Mouse (Mus musculus): ENCODE measurements at regions not wholly inside any gene's neighbourhood (a gene's known extent, or its start where the extent isn't known, plus 50 kb on each side); places are given as distances from the start of the nearest gene placed in this dataset.

DNA sequence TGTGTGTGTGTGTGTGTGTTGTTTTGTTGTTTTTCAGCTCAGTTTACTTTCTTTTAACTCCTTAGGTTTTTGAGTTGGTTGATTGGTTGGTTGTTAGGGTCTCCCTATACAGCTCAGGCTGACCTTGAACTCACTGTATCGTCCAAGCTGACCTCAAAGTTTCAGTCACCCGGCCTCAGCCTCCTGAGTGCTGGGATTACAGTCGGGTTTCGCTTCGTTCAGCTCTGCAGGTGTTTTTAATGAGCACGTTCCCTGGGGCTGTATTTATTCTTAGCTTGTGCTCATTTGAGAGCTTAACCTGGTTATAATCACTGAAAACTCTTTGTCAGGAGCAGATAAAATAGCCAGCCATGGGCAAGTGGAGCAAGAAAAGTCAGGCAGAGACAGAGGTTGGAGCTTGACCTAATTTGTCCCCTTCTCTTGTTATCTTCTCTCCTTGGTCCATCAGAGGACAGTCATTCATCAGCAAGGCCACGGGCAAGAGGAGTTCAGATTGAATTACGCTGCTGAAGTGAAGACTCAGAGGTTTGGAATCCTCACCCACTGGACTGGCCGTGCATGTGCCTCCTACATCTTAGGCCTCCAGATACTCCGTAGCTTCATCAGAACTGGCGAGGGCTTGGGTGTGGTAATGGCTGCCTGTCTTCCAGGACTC, 120.5 kb upstream of the Jarid2 start:
- 59% methylated on average over 11 of the region's 11 CpGs for WGBS
- Histone ChIP-seq H3K4me1 (peaks cover 8% of the 10 kb centered on the region), H3K36me3 (replicated peaks) (no peaks in the 10 kb centered on the region), H3K9me3 (no peaks in the 10 kb centered on the region), H3K4me3 (no peak overlapping the region), H3K27ac (no peak overlapping the region), H3K27me3 (ENCODE audit: poor library complexity, severe bottlenecking) (peaks cover 2% of the 10 kb centered on the region)
- no peak for DNase-seq (ENCODE audit: extremely low spot score, low spot score)

DNA sequence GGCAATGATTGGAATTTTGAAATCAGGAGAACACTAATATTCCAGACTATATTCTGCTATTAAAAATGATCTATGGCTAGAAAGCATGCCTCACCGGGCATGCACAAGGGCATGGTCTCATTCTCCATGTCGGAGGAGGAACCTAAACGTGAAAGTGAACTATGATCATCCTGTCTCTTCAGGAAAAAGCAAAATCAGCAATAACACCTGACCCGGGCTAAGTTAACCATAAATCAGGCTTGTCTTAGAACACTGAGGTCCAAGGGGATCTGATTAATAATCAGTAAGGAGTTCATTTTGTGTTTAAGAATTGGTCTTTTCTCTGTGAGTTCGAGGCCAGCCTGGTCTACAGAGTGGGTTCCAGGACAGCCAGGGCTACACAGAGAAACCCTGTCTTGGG, 119.7 kb upstream of the Jarid2 start:
- Histone ChIP-seq H3K36me3 (replicated peaks) (no peaks in the 10 kb centered on the region), H3K9me3 (no peaks in the 10 kb centered on the region), H3K4me1 (peaks cover 8% of the 10 kb centered on the region), H3K27ac (no peak overlapping the region), H3K27me3 (ENCODE audit: poor library complexity, severe bottlenecking) (no peaks in the 10 kb centered on the region), H3K4me3 (no peak overlapping the region)
- WGBS: 94% methylated on average over 5 of the region's 5 CpGs
- no peak for DNase-seq (ENCODE audit: extremely low spot score, low spot score)

DNA sequence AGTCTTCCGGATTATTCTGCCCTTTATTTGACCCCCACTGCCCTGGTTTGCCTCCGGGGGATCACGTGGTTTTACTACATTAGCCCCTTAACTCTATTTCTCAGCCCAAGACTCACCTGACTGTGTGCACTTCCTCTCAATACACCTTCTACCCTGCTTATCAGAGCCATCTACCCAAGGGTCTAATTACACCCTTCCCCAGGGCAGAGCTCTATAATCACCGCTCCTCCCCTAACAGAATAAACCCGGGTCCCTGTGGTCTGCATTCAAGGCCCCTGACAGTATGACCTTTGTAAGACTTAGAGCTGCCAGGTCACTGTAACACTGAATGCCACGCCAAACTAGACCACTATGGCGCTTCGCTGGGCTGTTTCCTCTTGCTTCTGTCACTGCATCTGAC, 113.6 kb upstream of the Jarid2 start:
- Histone ChIP-seq H3K4me3 (no peak overlapping the region), H3K9me3 (no peaks in the 10 kb centered on the region), H3K27ac (no peak overlapping the region), H3K4me1 (no peaks in the 10 kb centered on the region), H3K36me3 (replicated peaks) (no peaks in the 10 kb centered on the region), H3K27me3 (ENCODE audit: poor library complexity, severe bottlenecking) (no peaks in the 10 kb centered on the region)
- DNase-seq (ENCODE audit: extremely low spot score, low spot score): no peak
- WGBS: 75% methylated on average over 8 of the region's 8 CpGs

DNA sequence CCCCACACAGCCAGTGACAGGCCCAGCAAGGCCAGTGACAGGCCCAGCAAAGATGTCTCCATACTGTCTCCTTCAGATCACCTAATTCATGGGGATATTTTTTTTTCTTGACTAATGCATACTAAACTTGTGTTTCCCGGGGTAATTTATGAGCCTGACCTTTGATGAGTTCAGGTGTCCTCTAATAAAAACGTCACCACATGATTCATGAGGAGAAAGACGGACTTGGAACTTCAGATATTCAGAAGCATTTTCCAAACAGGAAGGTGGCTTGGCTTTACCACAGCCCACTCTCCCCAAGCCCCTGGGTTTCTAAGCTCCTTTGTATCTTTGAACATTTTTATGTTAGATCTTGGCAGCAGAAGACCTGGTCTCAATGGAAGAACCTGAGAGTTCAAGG, 110.9 kb upstream of the Jarid2 start:
- Histone ChIP-seq H3K4me1 (peaks cover 11% of the 10 kb centered on the region), H3K27me3 (ENCODE audit: poor library complexity, severe bottlenecking) (peaks cover 2% of the 10 kb centered on the region), H3K9me3 (no peaks in the 10 kb centered on the region), H3K27ac (no peak overlapping the region), H3K36me3 (replicated peaks) (no peaks in the 10 kb centered on the region), H3K4me3 (no peak overlapping the region)
- no peak for DNase-seq (ENCODE audit: extremely low spot score, low spot score)
- 89% methylated on average over 3 of the region's 3 CpGs for WGBS

DNA sequence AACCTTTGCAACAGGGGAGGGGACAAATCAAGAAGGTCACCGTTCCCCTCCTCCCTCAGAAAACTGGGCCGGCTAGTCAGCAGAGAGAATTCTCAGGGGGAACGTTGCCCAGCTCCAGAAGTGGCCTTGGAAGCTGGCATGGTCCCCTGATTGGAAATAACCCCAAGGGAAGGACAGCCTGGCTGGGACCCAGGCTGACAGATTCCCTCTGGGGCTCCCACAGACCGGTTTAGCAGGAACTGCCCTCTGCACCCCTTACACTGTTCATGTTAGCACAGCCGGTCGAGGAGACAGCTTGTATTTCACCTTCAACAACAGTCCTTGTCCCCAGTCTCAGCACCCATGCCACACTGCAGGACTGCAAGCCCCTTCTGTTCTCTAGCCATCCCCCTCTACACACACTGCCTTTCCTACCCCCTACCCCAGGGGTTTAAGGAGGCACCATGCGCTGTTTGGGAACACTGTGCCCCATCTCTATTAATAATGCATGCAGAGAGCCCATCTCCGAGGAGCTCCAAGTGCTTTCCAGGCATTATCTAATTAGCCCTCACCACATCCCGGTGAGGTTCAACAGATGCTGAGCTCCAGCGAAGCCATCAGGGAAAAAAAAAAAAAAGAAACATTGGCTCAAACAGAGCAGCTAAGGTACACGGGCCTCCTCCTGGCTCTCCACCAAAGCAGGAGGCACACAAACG, 106.5 kb upstream of the Jarid2 start:
- DNase-seq (ENCODE audit: extremely low spot score, low spot score): no peak
- peak overlapping the region; percentile 8; the same call in 1 of the 2 replicates for H3K27ac ChIP-seq
- H3K27me3 ChIP-seq (ENCODE audit: poor library complexity, severe bottlenecking): peaks cover 11% of the 10 kb centered on the region
- no peak overlapping the region for H3K4me3 ChIP-seq
- no peaks in the 10 kb centered on the region for H3K36me3 ChIP-seq (replicated peaks)
- peaks cover 26% of the 10 kb centered on the region for H3K4me1 ChIP-seq
- no peaks in the 10 kb centered on the region for H3K9me3 ChIP-seq
- WGBS: 48% methylated on average over 12 of the region's 12 CpGs

DNA sequence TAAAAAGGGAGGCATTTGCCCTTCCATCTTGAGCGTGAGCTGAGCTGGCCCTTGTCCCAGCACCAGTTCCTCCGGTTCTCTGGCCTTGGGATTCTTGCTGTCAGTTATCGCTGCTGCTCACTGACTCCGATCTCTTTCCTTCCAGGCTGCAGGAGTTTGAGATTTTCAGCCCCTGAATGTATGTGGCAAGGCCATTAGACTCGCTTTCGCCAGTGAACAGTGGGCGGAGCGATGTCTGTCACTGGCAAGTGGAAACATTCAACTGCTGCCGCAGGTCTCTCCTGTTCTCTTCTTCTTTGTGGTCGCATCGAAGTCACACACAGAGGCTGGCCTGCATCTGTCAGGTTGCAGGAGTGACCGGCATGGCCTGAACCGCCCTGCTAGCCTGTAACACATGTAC, 104.6 kb upstream of the Jarid2 start:
- WGBS: 64% methylated on average over 13 of the region's 13 CpGs
- Histone ChIP-seq H3K27ac (peak overlapping the region; percentile 12), H3K27me3 (ENCODE audit: poor library complexity, severe bottlenecking) (peaks cover 11% of the 10 kb centered on the region), H3K4me3 (no peak overlapping the region), H3K36me3 (replicated peaks) (no peaks in the 10 kb centered on the region), H3K4me1 (peaks cover 28% of the 10 kb centered on the region), H3K9me3 (no peaks in the 10 kb centered on the region)
- no peak for DNase-seq (ENCODE audit: extremely low spot score, low spot score)

DNA sequence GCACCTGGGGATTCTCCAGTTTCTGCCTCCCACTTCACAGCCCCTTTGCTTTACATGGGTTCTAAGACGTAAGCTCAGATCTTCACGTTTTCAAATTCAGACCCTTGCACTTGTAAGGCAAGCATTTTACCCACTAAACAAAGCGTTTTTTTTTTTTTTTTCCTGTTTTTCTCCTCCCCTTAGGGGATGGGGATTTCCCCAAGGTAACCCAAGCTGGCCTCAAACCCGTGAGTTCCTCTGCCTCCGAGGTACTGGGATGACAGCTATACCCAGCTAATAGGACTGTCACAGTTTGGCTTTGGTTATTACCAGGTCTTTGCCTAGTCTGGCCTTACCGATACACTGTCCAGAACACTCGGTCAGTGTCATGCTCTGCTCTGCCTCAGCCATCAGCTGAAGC, 103.5 kb upstream of the Jarid2 start:
- H3K27ac ChIP-seq: no peak overlapping the region
- H3K4me3 ChIP-seq: no peak overlapping the region
- H3K9me3 ChIP-seq: no peaks in the 10 kb centered on the region
- peaks cover 15% of the 10 kb centered on the region for H3K27me3 ChIP-seq (ENCODE audit: poor library complexity, severe bottlenecking)
- peaks cover 33% of the 10 kb centered on the region for H3K4me1 ChIP-seq
- no peak for DNase-seq (ENCODE audit: extremely low spot score, low spot score)
- WGBS: 77% methylated on average over 7 of the region's 7 CpGs
- no peaks in the 10 kb centered on the region for H3K36me3 ChIP-seq (replicated peaks)

DNA sequence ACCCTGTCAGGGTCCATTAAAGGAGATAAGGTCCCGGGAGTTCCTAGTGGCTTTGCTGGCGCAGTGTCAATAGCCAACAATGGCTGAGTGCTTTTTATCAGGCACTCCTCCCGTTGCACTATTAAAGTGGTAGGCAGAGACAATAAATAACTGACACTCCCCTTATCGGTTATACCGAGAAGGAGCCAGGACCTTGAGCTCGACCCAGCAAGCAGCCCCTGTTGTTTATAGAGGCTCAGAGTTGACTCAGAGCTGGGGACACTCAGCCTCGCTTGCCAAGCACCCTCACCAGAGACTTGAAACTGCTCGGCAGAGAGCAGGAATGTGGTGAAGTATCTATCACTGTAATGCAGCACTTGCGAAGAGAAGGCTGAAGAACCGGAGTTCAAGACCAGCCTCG, 102.5 kb upstream of the Jarid2 start:
- 66% methylated on average over 11 of the region's 11 CpGs for WGBS
- DNase-seq (ENCODE audit: extremely low spot score, low spot score): no peak
- Histone ChIP-seq H3K4me3 (no peak overlapping the region), H3K4me1 (peaks cover 33% of the 10 kb centered on the region), H3K9me3 (no peaks in the 10 kb centered on the region), H3K27me3 (ENCODE audit: poor library complexity, severe bottlenecking) (peaks cover 15% of the 10 kb centered on the region), H3K36me3 (replicated peaks) (no peaks in the 10 kb centered on the region), H3K27ac (0 out of 2 replicates have a peak overlapping the region, but pooled peaks have one; percentile 11)

DNA sequence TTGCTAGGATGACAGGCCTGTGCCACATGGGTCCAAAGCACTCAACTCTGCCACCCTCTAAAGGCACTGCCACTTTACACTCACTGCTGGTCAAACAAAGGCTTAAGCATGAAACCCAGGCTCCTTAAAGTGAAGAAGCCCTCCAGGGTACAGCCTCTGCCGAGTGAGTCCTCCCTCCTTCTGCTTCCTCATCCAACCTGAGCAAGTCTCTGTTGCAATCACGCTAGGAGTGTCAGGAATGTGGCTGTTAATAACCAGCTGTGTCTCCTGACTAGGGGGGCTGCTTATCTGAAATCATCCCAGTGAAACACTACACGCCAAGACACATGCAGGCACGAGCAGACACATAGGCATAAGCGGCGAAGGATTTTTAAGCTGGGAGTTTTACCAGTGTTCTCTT, 99.2 kb upstream of the Jarid2 start:
- Histone ChIP-seq H3K27ac (peak overlapping the region; percentile 63), H3K9me3 (peaks cover 6% of the 10 kb centered on the region; the same call in 1 of the 2 replicates), H3K27me3 (ENCODE audit: poor library complexity, severe bottlenecking) (peaks cover 9% of the 10 kb centered on the region; the same call in 1 of the 2 replicates), H3K4me3 (no peak overlapping the region), H3K4me1 (peaks cover 17% of the 10 kb centered on the region), H3K36me3 (replicated peaks) (no peaks in the 10 kb centered on the region)
- WGBS: 60% methylated on average over 6 of the region's 6 CpGs
- DNase-seq (ENCODE audit: extremely low spot score, low spot score): no peak

DNA sequence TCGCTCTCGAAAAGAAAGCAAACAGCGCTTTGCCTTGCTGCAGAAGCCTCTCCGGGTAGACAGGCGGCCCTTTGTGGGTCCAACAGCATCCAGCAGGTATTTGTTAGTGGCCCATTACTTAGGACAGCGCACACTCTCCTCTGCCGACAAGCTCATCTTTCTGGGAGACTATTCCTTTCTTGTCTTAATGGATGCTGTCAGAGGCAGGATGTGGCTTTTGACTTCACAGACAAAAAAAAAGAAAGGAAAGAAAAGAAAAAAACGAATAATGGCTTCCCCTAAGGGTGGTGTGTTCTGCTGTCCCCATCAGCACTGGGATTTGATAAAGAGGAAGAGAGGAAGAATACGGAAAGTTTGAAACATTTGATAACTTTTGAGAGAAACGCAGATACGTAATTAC, 94.7 kb upstream of the Jarid2 start:
- Histone ChIP-seq H3K4me1 (peaks cover 27% of the 10 kb centered on the region), H3K27me3 (ENCODE audit: poor library complexity, severe bottlenecking) (peaks cover 9% of the 10 kb centered on the region; the same call in 1 of the 2 replicates), H3K27ac (0 out of 2 replicates have a peak overlapping the region, but pooled peaks have one; percentile 81), H3K9me3 (peaks cover 6% of the 10 kb centered on the region; the same call in 1 of the 2 replicates), H3K36me3 (replicated peaks) (no peaks in the 10 kb centered on the region), H3K4me3 (peak overlapping the region; percentile 32)
- 15% methylated on average over 11 of the region's 11 CpGs for WGBS
- DNase-seq (ENCODE audit: extremely low spot score, low spot score): no peak

DNA sequence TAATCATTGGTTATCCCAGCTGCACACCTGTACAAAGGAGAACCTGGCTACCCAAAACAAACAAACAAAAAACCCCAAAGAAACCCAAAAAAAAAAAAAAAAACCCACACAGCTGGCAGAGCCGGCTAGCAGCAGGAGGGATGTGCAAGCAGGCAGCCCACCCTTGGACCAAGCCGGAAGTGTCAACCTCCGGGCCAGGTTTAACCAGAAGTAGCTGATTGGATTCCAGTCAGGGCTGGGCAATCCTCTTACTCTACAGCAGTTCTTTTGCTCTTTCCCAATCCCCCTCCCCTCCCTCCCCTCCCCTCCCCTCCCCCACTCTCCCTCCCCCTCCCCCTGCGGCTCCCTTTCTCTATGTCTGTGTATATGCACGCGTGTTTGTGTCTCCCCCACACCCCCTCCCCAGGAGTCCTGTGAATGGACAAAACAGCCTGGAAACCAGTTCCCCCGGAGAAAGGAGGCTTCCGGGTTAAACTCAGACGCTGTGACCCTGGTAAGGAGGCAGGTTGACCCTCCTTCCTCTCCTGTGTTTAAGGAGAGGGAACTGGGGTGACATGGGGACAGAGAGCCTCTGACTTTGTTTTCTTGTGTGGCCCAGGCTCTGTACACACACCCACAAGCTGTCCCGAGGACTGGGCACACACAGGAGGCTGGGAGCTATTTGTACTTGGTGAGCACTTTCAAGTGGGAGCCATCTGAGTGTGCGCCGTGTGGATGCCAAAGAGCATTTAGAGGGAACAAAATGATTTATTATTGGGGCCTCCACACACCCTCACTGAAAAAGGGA, 93.9 kb upstream of the Jarid2 start:
- WGBS: 9% methylated on average over 11 of the region's 12 CpGs
- Histone ChIP-seq H3K4me1 (peaks cover 21% of the 10 kb centered on the region), H3K27ac (peak overlapping the region; percentile 81), H3K4me3 (peak overlapping the region; percentile 32), H3K9me3 (peaks cover 6% of the 10 kb centered on the region; the same call in 1 of the 2 replicates), H3K36me3 (replicated peaks) (no peaks in the 10 kb centered on the region), H3K27me3 (ENCODE audit: poor library complexity, severe bottlenecking) (peaks cover 4% of the 10 kb centered on the region; the same call in 1 of the 2 replicates)
- no peak for DNase-seq (ENCODE audit: extremely low spot score, low spot score)

DNA sequence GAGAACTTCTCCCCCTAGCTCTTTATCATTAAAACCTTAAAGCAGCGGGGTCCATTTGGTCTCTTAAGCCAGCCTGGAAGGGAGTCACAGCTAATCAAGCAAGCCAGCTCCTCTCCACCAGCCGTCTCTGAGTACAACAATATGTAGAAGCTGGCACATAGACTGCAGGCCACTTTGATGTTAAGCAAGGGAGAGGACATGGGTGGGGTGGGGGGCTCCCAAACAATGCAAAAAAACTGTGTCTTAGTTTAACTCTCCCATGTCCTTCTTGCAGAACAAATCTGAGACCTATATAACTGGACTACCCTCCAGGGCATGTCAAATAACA, 93.3 kb upstream of the Jarid2 start:
- Histone ChIP-seq H3K4me3 (no peak overlapping the region), H3K36me3 (replicated peaks) (no peaks in the 10 kb centered on the region), H3K27me3 (ENCODE audit: poor library complexity, severe bottlenecking) (0 out of 2 replicates have a peak, but pooled peaks cover 4% of the 10 kb centered on the region), H3K9me3 (peaks cover 6% of the 10 kb centered on the region; the same call in 1 of the 2 replicates), H3K27ac (peak overlapping the region; percentile 81; the same call in 1 of the 2 replicates), H3K4me1 (peaks cover 21% of the 10 kb centered on the region)
- WGBS: 15% methylated on average over 2 of the region's 2 CpGs
- no peak for DNase-seq (ENCODE audit: extremely low spot score, low spot score)

DNA sequence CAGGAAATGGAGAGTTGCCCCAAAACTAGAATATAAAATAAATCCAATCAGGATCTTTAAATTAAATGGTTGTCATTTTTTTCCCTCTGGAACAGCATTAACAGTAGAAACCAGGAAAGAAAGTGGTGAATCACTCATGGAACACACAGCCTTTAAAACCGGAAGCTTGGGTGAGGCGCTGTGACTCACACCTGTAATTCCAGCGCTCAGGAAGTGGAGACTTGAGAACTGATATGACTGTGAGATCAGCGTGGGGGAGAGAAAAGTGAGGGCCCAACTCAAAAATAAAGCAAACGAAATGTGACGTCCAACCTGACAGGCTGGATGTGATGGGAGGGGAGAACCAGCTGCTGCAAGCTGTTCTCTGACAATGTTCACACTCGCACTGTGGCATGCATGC, 86.9 kb upstream of the Jarid2 start:
- WGBS: 90% methylated on average over 7 of the region's 7 CpGs
- no peak overlapping the region for H3K4me3 ChIP-seq
- H3K4me1 ChIP-seq: 0 out of 2 replicates have a peak, but pooled peaks cover 5% of the 10 kb centered on the region
- H3K36me3 ChIP-seq (replicated peaks): no peaks in the 10 kb centered on the region
- H3K27me3 ChIP-seq (ENCODE audit: poor library complexity, severe bottlenecking): peaks cover 8% of the 10 kb centered on the region; the same call in 1 of the 2 replicates
- H3K9me3 ChIP-seq: no peaks in the 10 kb centered on the region
- no peak overlapping the region for H3K27ac ChIP-seq
- DNase-seq (ENCODE audit: extremely low spot score, low spot score): no peak
